Mouse (Mus musculus): ENCODE results near the gene Gtf2ird2. TPM values are rescaled to one million over a fixed set of nuclear protein-coding genes. Genes with fewer than 3 reads are reported as not detected.

The Gtf2ird2 gene
- total and polyA plus RNA-seq, 2 experiments from 2014 or later, result 15.5 to 17.3 TPM

DNA sequence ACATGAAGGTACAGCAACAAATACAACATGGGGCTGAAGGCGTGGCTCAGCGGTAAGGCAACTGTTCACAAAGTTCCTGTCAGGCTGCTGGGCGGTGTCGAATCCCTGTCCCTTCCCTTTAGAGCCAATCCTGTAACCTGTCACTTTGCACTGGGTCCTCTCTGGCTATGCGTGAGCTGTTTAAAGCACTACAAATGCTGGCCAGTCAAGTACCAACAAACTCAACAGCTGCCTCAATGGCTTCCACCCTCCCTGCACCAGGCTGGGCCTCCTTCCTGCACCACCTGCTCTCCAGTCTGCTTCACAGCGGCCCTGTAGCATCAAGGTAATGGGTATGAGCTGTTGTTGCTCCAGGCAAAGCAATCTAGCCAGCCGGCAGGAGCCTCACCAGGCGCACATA lies 84.9 kb downstream of the Gtf2ird2 start:
- no peak overlapping the region for H3K9ac ChIP-seq (replicated peaks; ENCODE audit: low read length, poor library complexity, severe bottlenecking)
- no peaks in the 10 kb centered on the region for H3K27me3 ChIP-seq (ENCODE audit: insufficient read depth, low read length)
- no peaks in the 10 kb centered on the region for H3K9me3 ChIP-seq (ENCODE audit: low read length)
- no peaks in the 10 kb centered on the region for H3K4me1 ChIP-seq (ENCODE audit: insufficient read depth, low read length)
- DNase-seq (ENCODE audit: low spot score), result no peak
- WGBS, result 97% methylated on average over 8 of the region's 8 CpGs
- H3K4me2 ChIP-seq (ENCODE audit: low read depth, low read length, poor library complexity, severe bottlenecking), result no peak overlapping the region
- no peak for ATAC-seq (ENCODE audit: low FRiP score)
- H3K27ac ChIP-seq (ENCODE audit: low read depth, low read length), result no peak overlapping the region
- peaks cover 57% of the 10 kb centered on the region for H3K36me3 ChIP-seq (ENCODE audit: insufficient read depth, low read length)
- no peak overlapping the region for H3K4me3 ChIP-seq (ENCODE audit: low read depth, low read length)
- TF ChIP-seq CTCF (IDR thresholded peaks at IDR 0.05), result no peak

DNA sequence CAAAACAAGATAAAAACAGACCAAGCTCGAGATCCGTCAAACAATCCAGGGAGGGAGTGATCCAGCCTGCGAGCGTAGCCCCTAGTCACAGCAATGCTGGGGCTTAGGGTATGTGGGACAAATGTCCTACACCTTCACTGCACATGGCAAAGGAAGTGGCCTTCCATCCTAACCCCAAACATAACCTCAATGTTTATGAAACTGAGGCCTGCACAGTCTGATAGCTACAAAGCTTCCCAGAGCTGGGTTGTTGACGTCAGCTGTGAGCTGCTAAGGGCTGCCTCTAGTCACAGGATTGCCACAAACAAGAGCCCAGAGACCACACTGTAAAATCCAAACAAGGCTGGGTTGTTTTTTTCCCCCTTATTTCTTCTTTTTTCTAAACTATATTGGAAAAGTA lies 85.9 kb downstream of the Gtf2ird2 start:
- Histone ChIP-seq H3K4me2 (ENCODE audit: low read depth, low read length, poor library complexity, severe bottlenecking) (no peak overlapping the region), H3K36me3 (ENCODE audit: insufficient read depth, low read length) (peaks cover 57% of the 10 kb centered on the region), H3K27ac (ENCODE audit: low read depth, low read length) (no peak overlapping the region), H3K27me3 (ENCODE audit: insufficient read depth, low read length) (no peaks in the 10 kb centered on the region), H3K9me3 (ENCODE audit: low read length) (no peaks in the 10 kb centered on the region), H3K9ac (replicated peaks; ENCODE audit: low read length, poor library complexity, severe bottlenecking) (no peak overlapping the region), H3K4me3 (ENCODE audit: low read depth, low read length) (no peak overlapping the region), H3K4me1 (ENCODE audit: insufficient read depth, low read length) (no peaks in the 10 kb centered on the region)
- no peak for TF ChIP-seq CTCF (IDR thresholded peaks at IDR 0.05)
- ATAC-seq (ENCODE audit: low FRiP score) (no peak), DNase-seq (ENCODE audit: low spot score) (no peak)
- WGBS, result 89% methylated on average over 5 of the region's 5 CpGs

DNA sequence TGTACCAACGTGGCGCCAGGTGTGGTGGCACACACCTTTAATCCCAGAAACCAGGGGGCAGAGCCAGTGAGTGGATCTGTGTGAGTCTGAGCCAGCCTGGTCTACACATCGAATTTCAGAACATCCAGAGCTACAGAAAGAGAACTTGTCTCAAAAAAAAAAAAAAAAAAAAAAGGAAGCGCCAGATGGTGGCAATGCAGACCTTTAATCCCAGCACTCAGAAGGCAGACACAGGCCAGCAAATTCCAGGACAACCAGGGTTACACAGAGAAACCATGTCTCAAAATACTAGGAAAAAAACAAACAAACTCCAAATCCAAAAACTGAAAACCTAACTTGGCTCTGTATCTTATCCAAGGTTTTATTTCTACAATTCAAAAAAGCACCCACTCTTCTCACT lies 86.7 kb downstream of the Gtf2ird2 start:
- no peak overlapping the region for H3K4me3 ChIP-seq (ENCODE audit: low read depth, low read length)
- H3K9ac ChIP-seq (replicated peaks; ENCODE audit: low read length, poor library complexity, severe bottlenecking), result no peak overlapping the region
- H3K27me3 ChIP-seq (ENCODE audit: insufficient read depth, low read length), result no peaks in the 10 kb centered on the region
- H3K27ac ChIP-seq (ENCODE audit: low read depth, low read length), result no peak overlapping the region
- DNase-seq (ENCODE audit: low spot score) (no peak), ATAC-seq (ENCODE audit: low FRiP score) (no peak)
- H3K9me3 ChIP-seq (ENCODE audit: low read length), result no peaks in the 10 kb centered on the region
- peaks cover 59% of the 10 kb centered on the region for H3K36me3 ChIP-seq (ENCODE audit: insufficient read depth, low read length)
- no peak for TF ChIP-seq CTCF (IDR thresholded peaks at IDR 0.05)
- WGBS, result 98% methylated on average over 4 of the region's 4 CpGs
- no peak overlapping the region for H3K4me2 ChIP-seq (ENCODE audit: low read depth, low read length, poor library complexity, severe bottlenecking)
- H3K4me1 ChIP-seq (ENCODE audit: insufficient read depth, low read length), result no peaks in the 10 kb centered on the region

DNA sequence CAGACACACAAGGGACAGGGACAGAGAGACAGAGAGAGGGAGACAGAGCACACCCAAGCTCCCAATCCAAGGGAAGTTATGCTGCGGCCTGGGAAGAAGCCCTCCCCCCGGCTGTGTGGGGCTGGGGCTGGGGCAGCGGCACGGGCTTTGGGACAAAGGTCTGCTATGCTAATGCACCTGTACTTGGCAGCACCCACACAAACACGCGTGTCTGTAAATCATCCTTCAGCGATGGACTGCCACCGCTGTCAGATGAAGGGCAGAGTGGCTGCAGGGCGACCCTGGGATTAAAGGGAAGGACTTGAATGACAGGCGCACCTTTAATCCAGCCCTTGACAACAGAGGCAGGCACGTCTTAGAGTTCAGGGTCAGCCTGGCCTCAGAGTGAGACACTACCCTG lies 87.6 kb downstream of the Gtf2ird2 start:
- peaks cover 62% of the 10 kb centered on the region for H3K36me3 ChIP-seq (ENCODE audit: insufficient read depth, low read length)
- no peak overlapping the region for H3K4me3 ChIP-seq (ENCODE audit: low read depth, low read length)
- no peak for ATAC-seq (ENCODE audit: low FRiP score)
- H3K27me3 ChIP-seq (ENCODE audit: insufficient read depth, low read length), result no peaks in the 10 kb centered on the region
- H3K4me1 ChIP-seq (ENCODE audit: insufficient read depth, low read length), result no peaks in the 10 kb centered on the region
- H3K4me2 ChIP-seq (ENCODE audit: low read depth, low read length, poor library complexity, severe bottlenecking), result no peak overlapping the region
- no peak for DNase-seq (ENCODE audit: low spot score)
- H3K27ac ChIP-seq (ENCODE audit: low read depth, low read length), result no peak overlapping the region
- no peak overlapping the region for H3K9ac ChIP-seq (replicated peaks; ENCODE audit: low read length, poor library complexity, severe bottlenecking)
- H3K9me3 ChIP-seq (ENCODE audit: low read length), result no peaks in the 10 kb centered on the region
- no peak for TF ChIP-seq CTCF (IDR thresholded peaks at IDR 0.05)
- 82% methylated on average over 11 of the region's 11 CpGs for WGBS

DNA sequence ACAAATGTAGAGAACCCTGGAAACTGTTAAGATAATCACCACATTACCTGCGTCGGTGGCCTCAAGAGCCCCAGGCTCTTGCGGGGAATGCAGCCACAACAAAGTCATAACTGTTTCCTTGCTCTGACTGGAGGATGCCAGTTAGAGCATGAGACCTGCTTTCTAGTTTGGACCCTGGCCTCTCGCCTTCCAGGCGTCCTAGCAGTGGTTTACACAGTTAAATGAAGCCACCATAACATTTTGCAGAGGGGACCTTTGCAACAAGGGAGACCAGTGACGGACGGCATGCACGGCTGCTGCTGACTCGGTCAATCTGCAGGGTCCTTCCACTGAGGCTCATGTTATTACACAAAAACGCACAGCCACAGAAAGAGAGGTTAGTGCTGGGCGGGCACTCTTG lies 88.9 kb downstream of the Gtf2ird2 start:
- Histone ChIP-seq H3K4me2 (ENCODE audit: low read depth, low read length, poor library complexity, severe bottlenecking) (no peak overlapping the region), H3K4me3 (ENCODE audit: low read depth, low read length) (no peak overlapping the region), H3K4me1 (ENCODE audit: insufficient read depth, low read length) (no peaks in the 10 kb centered on the region), H3K36me3 (ENCODE audit: insufficient read depth, low read length) (peaks cover 64% of the 10 kb centered on the region), H3K27me3 (ENCODE audit: insufficient read depth, low read length) (no peaks in the 10 kb centered on the region), H3K9me3 (ENCODE audit: low read length) (no peaks in the 10 kb centered on the region), H3K9ac (replicated peaks; ENCODE audit: low read length, poor library complexity, severe bottlenecking) (no peak overlapping the region), H3K27ac (ENCODE audit: low read depth, low read length) (no peak overlapping the region)
- no peak for TF ChIP-seq CTCF (IDR thresholded peaks at IDR 0.05)
- no peak for DNase-seq (ENCODE audit: low spot score)
- WGBS, result 84% methylated on average over 11 of the region's 11 CpGs
- ATAC-seq (ENCODE audit: low FRiP score), result no peak

DNA sequence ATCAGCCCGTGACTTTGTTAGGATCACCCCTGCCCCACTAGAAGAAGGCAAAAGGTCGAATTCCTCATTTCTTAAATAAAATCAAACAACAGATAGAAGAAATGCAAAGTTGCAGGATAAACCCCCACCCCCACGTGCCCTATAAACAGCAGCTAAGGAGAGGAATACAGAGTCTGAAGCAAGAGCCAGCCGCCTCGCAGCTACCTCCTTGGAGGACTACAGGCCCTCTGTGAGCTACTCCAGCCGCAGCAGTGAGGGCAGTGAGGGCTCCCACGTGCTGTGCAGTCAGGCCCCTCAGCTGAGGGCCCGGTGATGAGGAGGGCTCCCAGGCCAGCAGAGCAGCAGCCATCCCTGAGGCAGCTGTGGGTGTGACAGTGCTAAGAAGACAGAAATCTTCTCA lies 89.9 kb downstream of the Gtf2ird2 start:
- H3K4me2 ChIP-seq (ENCODE audit: low read depth, low read length, poor library complexity, severe bottlenecking), result no peak overlapping the region
- H3K36me3 ChIP-seq (ENCODE audit: insufficient read depth, low read length), result peaks cover 62% of the 10 kb centered on the region
- no peak overlapping the region for H3K4me3 ChIP-seq (ENCODE audit: low read depth, low read length)
- DNase-seq (ENCODE audit: low spot score) (no peak), ATAC-seq (ENCODE audit: low FRiP score) (no peak)
- H3K27ac ChIP-seq (ENCODE audit: low read depth, low read length), result no peak overlapping the region
- H3K27me3 ChIP-seq (ENCODE audit: insufficient read depth, low read length), result no peaks in the 10 kb centered on the region
- 89% methylated on average over 8 of the region's 8 CpGs for WGBS
- H3K9me3 ChIP-seq (ENCODE audit: low read length), result no peaks in the 10 kb centered on the region
- TF ChIP-seq CTCF (IDR thresholded peaks at IDR 0.05), result no peak
- H3K9ac ChIP-seq (replicated peaks; ENCODE audit: low read length, poor library complexity, severe bottlenecking), result no peak overlapping the region
- no peaks in the 10 kb centered on the region for H3K4me1 ChIP-seq (ENCODE audit: insufficient read depth, low read length)

Other genes starting within 250 kb of the Gtf2ird2 start
- gene Castor2, start 84.3 kb upstream of the Gtf2ird2 start, total RNA-seq (2014; rRNA removed), result 32.3 and 33.6 TPM in 2 replicates
- gene Castor2, start 84.3 kb upstream of the Gtf2ird2 start, polyA plus RNA-seq (2015; fragmentation: Nextera tagmentation; extraction: Ambion mirVana), result 27.0 and 27.6 TPM in 2 replicates
- gene Rcc1l, start 7.2 kb upstream of the Gtf2ird2 start, total RNA-seq (2014; rRNA removed), result 15.1 and 16.2 TPM in 2 replicates
- gene Rcc1l, start 7.2 kb upstream of the Gtf2ird2 start, polyA plus RNA-seq (2015; fragmentation: Nextera tagmentation; extraction: Ambion mirVana), result 20.1 and 21.2 TPM in 2 replicates
- 4.3 and 9.2 TPM in 2 replicates for gene Ncf1, start 45.6 kb downstream of the Gtf2ird2 start, total RNA-seq (2014; rRNA removed)
- 2.1 and 2.2 TPM in 2 replicates for gene Ncf1, start 45.6 kb downstream of the Gtf2ird2 start, polyA plus RNA-seq (2015; fragmentation: Nextera tagmentation; extraction: Ambion mirVana)
- gene Gtf2i, start 130.7 kb downstream of the Gtf2ird2 start, total RNA-seq (2014; rRNA removed), result 96.4 and 104 TPM in 2 replicates
- gene Gtf2i, start 130.7 kb downstream of the Gtf2ird2 start, polyA plus RNA-seq (2015; fragmentation: Nextera tagmentation; extraction: Ambion mirVana), result 74.6 and 77.2 TPM in 2 replicates